Mouse (Mus musculus): ENCODE measurements around the gene Epb41. TPM values are rescaled to one million over a fixed set of nuclear protein-coding genes. Genes with fewer than 3 reads are reported as not detected.

Epb41 gene
- total and polyA plus RNA-seq, 3 experiments = 129 to 560 (median 152) TPM

GRCm38 (mm10) chr4:132023816-132024215 is 51.3 kb downstream of the Epb41 start:
- Histone ChIP-seq H3K36me3 (replicated peaks) (peaks cover 47% of the 10 kb centered on the region), H3K27me3 (ENCODE audit: insufficient read depth, low read length) (no peaks in the 10 kb centered on the region), H3K9me3 (replicated peaks) (peaks cover 9% of the 10 kb centered on the region), H3K4me1 (ENCODE audit: insufficient read depth, low read depth, low read length) (peaks cover 51% of the 10 kb centered on the region), H3K4me3 (ENCODE audit: low read depth, low read length) (no peak overlapping the region)
- TF ChIP-seq POLR2AphosphoS5 (IDR thresholded peaks at IDR 0.05; ENCODE audit: insufficient replicate concordance, low read depth, low read length) = no peak
- no peak for TF ChIP-seq GATA2 (IDR thresholded peaks at IDR 0.05; ENCODE audit: borderline replicate concordance, low read depth, low read length)
- no peak for TF ChIP-seq GATA1 (IDR thresholded peaks at IDR 0.05; ENCODE audit: borderline replicate concordance, low read length)
- ATAC-seq (ENCODE audit: extremely low read depth, insufficient number of reproducible peaks, low FRiP score, poor library complexity, severe bottlenecking) = no peak
- no peak for DNase-seq (ENCODE audit: low spot score)

DNA sequence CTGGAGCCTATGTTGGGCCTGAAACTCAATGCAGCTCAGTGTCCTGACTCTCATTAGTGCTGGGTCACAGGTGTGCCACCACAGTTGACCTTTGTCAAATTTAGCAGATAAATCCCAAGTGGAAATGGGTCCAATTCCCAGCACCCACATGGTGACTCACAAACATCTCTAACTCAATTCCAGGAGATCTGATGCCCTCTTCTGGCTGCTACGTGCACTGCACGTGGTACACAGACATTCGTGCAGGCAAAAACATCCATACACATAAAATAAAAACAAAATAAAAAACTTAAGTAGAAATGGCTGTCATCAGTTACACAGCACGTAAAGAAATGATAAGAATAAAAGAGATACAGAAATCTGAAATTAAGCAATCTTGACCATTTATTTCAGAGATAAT is 52.5 kb downstream of the Epb41 start:
- peaks cover 9% of the 10 kb centered on the region for H3K9me3 ChIP-seq (replicated peaks)
- peaks cover 51% of the 10 kb centered on the region for H3K4me1 ChIP-seq (ENCODE audit: insufficient read depth, low read depth, low read length)
- no peak for TF ChIP-seq GATA1 (IDR thresholded peaks at IDR 0.05; ENCODE audit: borderline replicate concordance, low read length)
- TF ChIP-seq POLR2AphosphoS5 (IDR thresholded peaks at IDR 0.05; ENCODE audit: insufficient replicate concordance, low read depth, low read length) = no peak
- TF ChIP-seq GATA2 (IDR thresholded peaks at IDR 0.05; ENCODE audit: borderline replicate concordance, low read depth, low read length) = no peak
- no peak for TF ChIP-seq TAL1 (conservative IDR thresholded peaks at IDR 0.05; ENCODE audit: low read depth, low read length)
- no peak for TF ChIP-seq CTCF (IDR thresholded peaks at IDR 0.05; ENCODE audit: low read depth, low read length)
- DNase-seq (ENCODE audit: low spot score) = no peak
- ATAC-seq (ENCODE audit: extremely low read depth, insufficient number of reproducible peaks, low FRiP score, poor library complexity, severe bottlenecking) = no peak
- H3K4me3 ChIP-seq (ENCODE audit: low read depth, low read length) = no peak overlapping the region
- H3K36me3 ChIP-seq (replicated peaks) = peaks cover 51% of the 10 kb centered on the region
- H3K27me3 ChIP-seq (ENCODE audit: insufficient read depth, low read length) = no peaks in the 10 kb centered on the region

GRCm38 (mm10) chr4:132021883-132022282 is 53.2 kb downstream of the Epb41 start:
- TF ChIP-seq POLR2AphosphoS5 (IDR thresholded peaks at IDR 0.05; ENCODE audit: insufficient replicate concordance, low read depth, low read length) = no peak
- no peak for TF ChIP-seq GATA2 (IDR thresholded peaks at IDR 0.05; ENCODE audit: borderline replicate concordance, low read depth, low read length)
- TF ChIP-seq CTCF (IDR thresholded peaks at IDR 0.05; ENCODE audit: low read depth, low read length) = no peak
- H3K4me3 ChIP-seq (ENCODE audit: low read depth, low read length) = no peak overlapping the region
- no peaks in the 10 kb centered on the region for H3K27me3 ChIP-seq (ENCODE audit: insufficient read depth, low read length)
- H3K36me3 ChIP-seq (replicated peaks) = peaks cover 48% of the 10 kb centered on the region
- peaks cover 44% of the 10 kb centered on the region for H3K4me1 ChIP-seq (ENCODE audit: insufficient read depth, low read depth, low read length)
- H3K9me3 ChIP-seq (replicated peaks) = peaks cover 9% of the 10 kb centered on the region
- DNase-seq (ENCODE audit: low spot score) = no peak
- no peak for ATAC-seq (ENCODE audit: extremely low read depth, insufficient number of reproducible peaks, low FRiP score, poor library complexity, severe bottlenecking)

- no peak for TF ChIP-seq CTCF (IDR thresholded peaks at IDR 0.05; ENCODE audit: low read depth, low read length)
- TF ChIP-seq POLR2AphosphoS5 (IDR thresholded peaks at IDR 0.05; ENCODE audit: insufficient replicate concordance, low read depth, low read length) = no peak
- no peak for TF ChIP-seq TAL1 (conservative IDR thresholded peaks at IDR 0.05; ENCODE audit: low read depth, low read length)
- TF ChIP-seq GATA1 (IDR thresholded peaks at IDR 0.05; ENCODE audit: borderline replicate concordance, low read length) = no peak
- no peak for TF ChIP-seq GATA2 (IDR thresholded peaks at IDR 0.05; ENCODE audit: borderline replicate concordance, low read depth, low read length)
- H3K4me1 ChIP-seq (ENCODE audit: insufficient read depth, low read depth, low read length) = peaks cover 42% of the 10 kb centered on the region
- H3K27me3 ChIP-seq (ENCODE audit: insufficient read depth, low read length) = no peaks in the 10 kb centered on the region
- peaks cover 45% of the 10 kb centered on the region for H3K36me3 ChIP-seq (replicated peaks)
- ATAC-seq (ENCODE audit: extremely low read depth, insufficient number of reproducible peaks, low FRiP score, poor library complexity, severe bottlenecking) (no peak), DNase-seq (ENCODE audit: low spot score) (no peak)
- H3K9me3 ChIP-seq (replicated peaks) = peaks cover 3% of the 10 kb centered on the region; the same call in 1 of the 2 replicates
- H3K4me3 ChIP-seq (ENCODE audit: low read depth, low read length) = no peak overlapping the region
Observed at GRCm38 (mm10) chr4:132018547-132018946, 56.6 kb downstream of the Epb41 start.

DNA sequence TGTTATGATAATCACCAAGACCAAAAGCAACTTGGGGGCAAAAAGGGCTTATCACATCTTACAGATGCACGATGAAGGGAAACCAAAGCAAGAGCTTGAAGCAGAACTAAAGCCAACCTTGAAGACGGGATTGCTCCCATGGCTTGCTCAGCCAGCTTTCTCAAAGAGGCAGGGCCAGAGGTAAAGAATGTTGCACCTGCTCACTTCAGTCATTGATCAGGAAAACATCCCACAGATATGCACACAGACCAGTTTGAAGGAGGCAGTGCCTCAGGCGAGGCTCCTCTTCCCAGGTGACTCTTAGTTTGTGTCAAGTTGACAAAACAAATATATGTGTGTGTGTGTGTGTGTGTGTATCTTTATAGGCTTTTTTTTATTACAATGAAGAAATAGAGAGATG is 59.7 kb downstream of the Epb41 start:
- H3K36me3 ChIP-seq (replicated peaks) = peaks cover 43% of the 10 kb centered on the region
- no peak overlapping the region for H3K4me3 ChIP-seq (ENCODE audit: low read depth, low read length)
- DNase-seq (ENCODE audit: low spot score) (no peak), ATAC-seq (ENCODE audit: extremely low read depth, insufficient number of reproducible peaks, low FRiP score, poor library complexity, severe bottlenecking) (no peak)
- H3K9me3 ChIP-seq (replicated peaks) = no peaks in the 10 kb centered on the region
- H3K27me3 ChIP-seq (ENCODE audit: insufficient read depth, low read length) = no peaks in the 10 kb centered on the region
- peaks cover 47% of the 10 kb centered on the region for H3K4me1 ChIP-seq (ENCODE audit: insufficient read depth, low read depth, low read length)
- peak; percentile 36 for TF ChIP-seq TAL1 (conservative IDR thresholded peaks at IDR 0.05; ENCODE audit: low read depth, low read length)
- TF ChIP-seq GATA2 (IDR thresholded peaks at IDR 0.05; ENCODE audit: borderline replicate concordance, low read depth, low read length) = no peak

DNA sequence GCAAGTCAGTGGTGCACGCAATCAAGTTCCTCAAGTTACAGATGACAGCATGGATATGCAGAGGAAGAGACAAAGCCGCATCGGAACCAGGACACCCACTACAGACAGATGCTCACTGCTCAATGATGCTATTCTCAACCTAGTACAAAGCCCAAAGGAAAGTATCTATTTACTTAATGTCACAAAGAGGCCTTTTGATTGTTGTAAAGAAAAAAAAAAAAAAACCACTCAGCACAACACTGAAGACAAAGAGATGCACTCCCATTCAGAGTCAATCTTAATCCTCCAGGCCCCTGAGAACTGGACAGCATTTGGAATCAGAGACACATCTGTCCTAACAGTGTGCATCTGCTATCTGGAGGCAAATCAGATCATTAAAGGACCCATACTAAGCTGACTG is 63.5 kb downstream of the Epb41 start:
- ATAC-seq (ENCODE audit: extremely low read depth, insufficient number of reproducible peaks, low FRiP score, poor library complexity, severe bottlenecking) (no peak), DNase-seq (ENCODE audit: low spot score) (no peak)
- H3K36me3 ChIP-seq (replicated peaks) = peaks cover 51% of the 10 kb centered on the region
- H3K4me1 ChIP-seq (ENCODE audit: insufficient read depth, low read depth, low read length) = peaks cover 52% of the 10 kb centered on the region
- H3K9me3 ChIP-seq (replicated peaks) = no peaks in the 10 kb centered on the region
- no peak for TF ChIP-seq TAL1 (conservative IDR thresholded peaks at IDR 0.05; ENCODE audit: low read depth, low read length)
- TF ChIP-seq CTCF (IDR thresholded peaks at IDR 0.05; ENCODE audit: low read depth, low read length) = no peak
- no peak for TF ChIP-seq GATA1 (IDR thresholded peaks at IDR 0.05; ENCODE audit: borderline replicate concordance, low read length)
- TF ChIP-seq POLR2AphosphoS5 (IDR thresholded peaks at IDR 0.05; ENCODE audit: insufficient replicate concordance, low read depth, low read length) = no peak
- TF ChIP-seq GATA2 (IDR thresholded peaks at IDR 0.05; ENCODE audit: borderline replicate concordance, low read depth, low read length) = no peak
- H3K27me3 ChIP-seq (ENCODE audit: insufficient read depth, low read length) = no peaks in the 10 kb centered on the region
- no peak overlapping the region for H3K4me3 ChIP-seq (ENCODE audit: low read depth, low read length)

DNA sequence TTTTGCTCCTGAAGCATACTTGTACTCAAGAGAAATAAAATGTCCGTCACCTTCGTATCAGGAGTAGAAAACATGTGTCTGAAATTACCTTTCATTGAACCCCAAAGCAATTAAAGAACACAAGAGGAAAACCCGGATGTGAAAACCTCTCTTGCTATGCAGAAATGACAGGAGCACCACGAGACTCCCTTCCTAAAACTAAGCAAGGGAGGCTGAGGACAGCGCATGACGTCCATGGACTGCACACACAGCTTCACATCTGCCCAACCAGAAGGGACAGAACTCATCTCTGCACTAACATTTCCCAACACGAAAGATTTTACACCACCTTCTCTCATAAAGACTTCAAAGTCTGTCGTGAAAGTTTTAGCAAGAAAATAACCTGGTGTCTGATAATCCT is 64.7 kb downstream of the Epb41 start:
- ATAC-seq (ENCODE audit: extremely low read depth, insufficient number of reproducible peaks, low FRiP score, poor library complexity, severe bottlenecking) = no peak
- H3K36me3 ChIP-seq (replicated peaks) = peaks cover 58% of the 10 kb centered on the region
- peaks cover 44% of the 10 kb centered on the region for H3K4me1 ChIP-seq (ENCODE audit: insufficient read depth, low read depth, low read length)
- TF ChIP-seq GATA2 (IDR thresholded peaks at IDR 0.05; ENCODE audit: borderline replicate concordance, low read depth, low read length) = no peak
- no peak for TF ChIP-seq GATA1 (IDR thresholded peaks at IDR 0.05; ENCODE audit: borderline replicate concordance, low read length)
- TF ChIP-seq TAL1 (conservative IDR thresholded peaks at IDR 0.05; ENCODE audit: low read depth, low read length) = no peak
- TF ChIP-seq CTCF (IDR thresholded peaks at IDR 0.05; ENCODE audit: low read depth, low read length) = no peak
- no peak for TF ChIP-seq POLR2AphosphoS5 (IDR thresholded peaks at IDR 0.05; ENCODE audit: insufficient replicate concordance, low read depth, low read length)
- H3K9me3 ChIP-seq (replicated peaks) = no peaks in the 10 kb centered on the region
- H3K4me3 ChIP-seq (ENCODE audit: low read depth, low read length) = no peak overlapping the region
- no peaks in the 10 kb centered on the region for H3K27me3 ChIP-seq (ENCODE audit: insufficient read depth, low read length)
- DNase-seq (ENCODE audit: low spot score) = no peak
